Mouse (Mus musculus) lung, postnatal 36 days (tissue): ENCODE results near the gene Whamm.

Experiments
- DNase-seq: peaks from one replicate; pipeline ENCODE4 v3.0.0; 2022; ENCODE audit warnings: mixed read lengths

Gene Whamm

GRCm38 (mm10) chr7:81564766-81565165 lies 6.3 kb upstream of the Whamm start:
- no peak for DNase-seq

GRCm38 (mm10) chr7:81565381-81566055 lies 5.5 kb upstream of the Whamm start:
- DNase-seq, result no peak

GRCm38 (mm10) chr7:81566332-81566731 lies 4.7 kb upstream of the Whamm start:
- DNase-seq, result no peak

- peak; percentile 14 for DNase-seq
These were observed 4.2 kb upstream of the Whamm start, which contains the start of gene Fsd2 for GRCm38 (mm10) chr7:81566892-81567291. TSS of gene Fsd2 (minus strand) at chr7:81566944.

GRCm38 (mm10) chr7:81567396-81567795 lies 3.7 kb upstream of the Whamm start:
- DNase-seq, result no peak

GRCm38 (mm10) chr7:81569851-81570250 lies 1.2 kb upstream of the Whamm start:
- DNase-seq, result no peak

GRCm38 (mm10) chr7:81570271-81570670 lies 795 bp upstream of the Whamm start:
- no peak for DNase-seq

GRCm38 (mm10) chr7:81570752-81571107 lies 336 bp upstream of the Whamm start:
- DNase-seq, result no peak

- DNase-seq, result peak; percentile 45
These were observed 925 bp downstream of the Whamm start for GRCm38 (mm10) chr7:81571941-81572441.

GRCm38 (mm10) chr7:81572610-81573268 lies 1.7 kb downstream of the Whamm start:
- DNase-seq, result peak; percentile 21

GRCm38 (mm10) chr7:81573397-81573796 lies 2.3 kb downstream of the Whamm start:
- peak; percentile 68 for DNase-seq

- DNase-seq, result no peak
These were observed 2.8 kb downstream of the Whamm start for GRCm38 (mm10) chr7:81573821-81574220.

GRCm38 (mm10) chr7:81575606-81576005 lies 4.5 kb downstream of the Whamm start:
- DNase-seq, result no peak

- peak; percentile 5 for DNase-seq
These were observed 6.8 kb downstream of the Whamm start for GRCm38 (mm10) chr7:81577872-81578271.

GRCm38 (mm10) chr7:81578413-81578812 lies 7.3 kb downstream of the Whamm start:
- peak; percentile 48 for DNase-seq

GRCm38 (mm10) chr7:81579312-81579711 lies 8.2 kb downstream of the Whamm start:
- DNase-seq, result no peak

GRCm38 (mm10) chr7:81583512-81583911 lies 12.4 kb downstream of the Whamm start:
- DNase-seq, result no peak

GRCm38 (mm10) chr7:81585326-81585725 lies 14.3 kb downstream of the Whamm start:
- no peak for DNase-seq

- no peak for DNase-seq
These were observed 16.2 kb downstream of the Whamm start for GRCm38 (mm10) chr7:81587238-81587637.

- no peak for DNase-seq
These were observed 21.6 kb downstream of the Whamm start for GRCm38 (mm10) chr7:81592686-81593085.

- no peak for DNase-seq
These were observed 22.3 kb downstream of the Whamm start for GRCm38 (mm10) chr7:81593387-81593786.

GRCm38 (mm10) chr7:81595056-81595455 lies 24.0 kb downstream of the Whamm start:
- no peak for DNase-seq

- DNase-seq, result no peak
These were observed 25.0 kb downstream of the Whamm start for GRCm38 (mm10) chr7:81596086-81596485.

GRCm38 (mm10) chr7:81597660-81598059 lies 26.6 kb downstream of the Whamm start:
- no peak for DNase-seq
